Mouse (Mus musculus) bone marrow, adult 2 months (tissue): ENCODE data around the gene Mical2.

Source experiments
- CTCF ChIP-seq: fragments of 200-500 bp; IDR thresholded peaks from 2 replicates; pipeline ENCODE4 v1.5.1; 2011; ENCODE audit warnings: low read length, control low read depth; ENCODE audit not compliant: control insufficient read depth, insufficient read depth
- POLR2A ChIP-seq: fragments of 200-500 bp; IDR thresholded peaks from 2 replicates; pipeline ENCODE4 v1.6.1; 2011; ENCODE audit warnings: low read depth, mild to moderate bottlenecking, control low read depth, low read length, borderline replicate concordance; ENCODE audit not compliant: control insufficient read depth

GRCm38 (mm10) chr7:112215871-112216270, 9.8 kb upstream of the Mical2 start:
- TF ChIP-seq POLR2A (no peak), CTCF (no peak)
